Mouse (Mus musculus) kidney, embryonic 16.5 days (tissue): Measurements from ENCODE around the gene Olfr1484. TPM values are rescaled to one million over a fixed set of nuclear protein-coding genes. Genes with fewer than 3 reads are reported as not detected.
"Not testable (repeated sequence)": the region's sequence is repeated elsewhere in the genome, so short reads cannot be mapped to it uniquely, and the experiment has no call there.

Experiments
- ATAC-seq: fragments of 200-750 bp; cut with Nextera tagmentation; 2 replicates; pipeline ENCODE4 v1.8.0; 2017; ENCODE audit warnings: moderate TSS enrichment; ENCODE audit not compliant: low FRiP score, low TSS enrichment
- H3K27ac ChIP-seq: fragments of 300-500 bp; sonication (generic); 2 replicates; pipeline ENCODE4 v1.5.1; 2014; ENCODE audit warnings: low read length
- H3K27me3 ChIP-seq: fragments of 300-500 bp; sonication (generic); 2 replicates; pipeline ENCODE4 v1.6.1; 2014; ENCODE audit warnings: low read length, control low read depth, mixed read lengths; ENCODE audit not compliant: insufficient read depth
- H3K36me3 ChIP-seq: fragments of 300-500 bp; sonication (generic); 2 replicates; pipeline ENCODE4 v1.6.1; 2014; ENCODE audit warnings: low read length, control low read depth, mixed read lengths; ENCODE audit not compliant: insufficient read depth
- H3K4me1 ChIP-seq: fragments of 300-500 bp; sonication (generic); 2 replicates; pipeline ENCODE4 v1.6.1; 2014; ENCODE audit warnings: low read length, control low read depth, mixed read lengths; ENCODE audit not compliant: insufficient read depth
- H3K4me2 ChIP-seq: fragments of 300-500 bp; sonication (generic); replicated peaks from 2 replicates; pipeline ENCODE4 v1.6.1; 2014; ENCODE audit warnings: low read depth, low read length
- H3K4me3 ChIP-seq: fragments of 300-500 bp; sonication (generic); 2 replicates; pipeline ENCODE4 v1.5.1; 2014; ENCODE audit warnings: mild to moderate bottlenecking, low read length
- H3K9ac ChIP-seq: fragments of 300-500 bp; sonication (generic); replicated peaks from 2 replicates; pipeline ENCODE4 v1.6.1; 2014; ENCODE audit warnings: low read length
- H3K9me3 ChIP-seq: fragments of 300-500 bp; sonication (generic); 2 replicates; pipeline ENCODE4 v1.6.1; 2016; ENCODE audit warnings: low read length, control low read depth
- WGBS: fragments of 180-500 bp; shearing (Covaris S2); extraction: QIAGEN DNeasy Blood & Tissue Kit; methylation state at CpG from one replicate; pipeline ENCODE4 v1.1.7; 2014; 5-methylcytosine and 5-hydroxymethylcytosine counted together
- microRNA-seq: library from miRNA; unstranded; fragments of <30 nt; microRNA quantifications from one replicate; pipeline ENCODE4, GENCODE M21; 2016
- polyA plus RNA-seq: library from polyadenylated mRNA; unstranded; fragments of >200 nt; fragmentation: Nextera tagmentation; extraction: Ambion mirVana; gene quantifications from 2 replicates; pipeline ENCODE4 v1.2.1, GENCODE M21; 2015

Olfr1484 gene
- polyA plus RNA-seq = not detected in 2 replicates

DNA sequence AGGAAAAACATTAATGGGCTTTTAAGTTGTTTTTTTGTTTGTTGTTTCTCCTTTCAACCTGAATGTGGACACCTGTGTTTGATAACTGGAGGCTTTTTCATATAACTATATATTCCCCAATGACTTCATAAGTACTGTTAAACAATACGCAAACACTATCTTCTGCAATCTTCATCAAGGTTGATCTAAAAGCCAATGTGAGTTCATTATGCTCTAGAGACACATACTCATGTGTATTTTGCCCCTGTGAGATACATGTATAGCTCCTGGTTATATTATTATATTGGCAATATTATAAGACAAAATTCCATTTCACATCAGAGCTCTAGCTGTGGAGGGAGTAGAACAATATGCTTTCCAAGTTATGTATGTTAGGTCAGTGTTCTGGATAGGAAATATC lies at the start of gene Olfr1484:
Olfr1484 (plus strand) TSS at position 301 of the 400 bp plus-strand sequence.
- Histone ChIP-seq H3K27me3 (no peaks in the 10 kb centered on the region), H3K4me3 (no peak within 1 kb of the TSS), H3K4me2 (no peak within 1 kb of the TSS), H3K4me1 (no peaks in the 10 kb centered on the region), H3K9me3 (no peaks in the 10 kb centered on the region), H3K27ac (no peak within 1 kb of the TSS), H3K9ac (no peak within 1 kb of the TSS), H3K36me3 (no peaks in the 10 kb centered on the region)
- 76% methylated on average over 1 of the region's 1 CpGs for WGBS
- no peak for ATAC-seq

DNA sequence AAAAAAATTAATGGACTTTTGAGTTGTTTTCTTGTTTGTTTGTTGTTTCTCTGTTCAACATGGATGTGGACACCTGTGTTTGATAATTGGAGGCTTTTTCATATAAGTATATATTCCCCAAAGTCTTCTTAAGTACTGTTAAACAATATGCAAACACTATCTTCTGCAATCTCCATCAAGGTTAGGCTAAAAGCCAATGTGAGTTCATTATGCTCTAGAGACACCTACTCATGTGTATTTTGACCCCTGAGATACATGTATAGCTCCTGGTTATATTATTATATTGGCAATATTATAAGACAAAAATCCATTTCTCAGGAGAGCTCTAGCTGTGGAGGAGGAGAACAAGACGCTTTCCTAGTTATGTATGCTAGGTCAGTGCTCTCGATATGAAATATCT lies 33.8 kb downstream of the Olfr1484 start, which contains the start of gene Olfr1487:
Olfr1487 (plus strand) TSS at position 301 of the 400 bp plus-strand sequence.
- 82% methylated on average over 2 of the region's 2 CpGs for WGBS
- H3K27ac ChIP-seq, H3K4me3 ChIP-seq, H3K4me1 ChIP-seq, H3K9me3 ChIP-seq, H3K27me3 ChIP-seq, H3K36me3 ChIP-seq, ATAC-seq, H3K9ac ChIP-seq, H3K4me2 ChIP-seq: not testable (repeated sequence)

DNA sequence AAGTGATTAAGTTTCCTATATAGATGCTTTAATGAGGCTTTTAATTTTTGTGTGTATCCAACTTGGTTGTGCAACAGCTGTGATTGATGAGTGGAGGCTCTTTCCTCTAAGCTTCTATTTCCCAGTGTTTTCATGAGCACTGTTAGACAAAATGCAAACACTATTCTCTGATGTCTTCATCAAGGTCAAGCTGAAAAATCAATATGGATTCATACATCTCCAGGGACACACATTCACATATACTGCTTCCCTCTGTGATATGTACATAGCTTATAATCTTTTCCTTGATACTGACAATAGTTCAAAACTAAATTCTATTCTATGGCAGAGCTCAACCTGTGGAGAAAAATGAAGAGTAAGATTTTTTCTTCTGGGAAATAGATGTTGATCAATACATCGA lies 48.0 kb downstream of the Olfr1484 start, which contains the start of gene Olfr1489:
Olfr1489 (plus strand) TSS at position 301 of the 400 bp plus-strand sequence.
- Histone ChIP-seq H3K4me1 (no peaks in the 10 kb centered on the region), H3K9ac (no peak within 1 kb of the TSS), H3K27ac (no peak within 1 kb of the TSS), H3K27me3 (no peaks in the 10 kb centered on the region), H3K4me2 (no peak within 1 kb of the TSS), H3K9me3 (no peaks in the 10 kb centered on the region), H3K4me3 (no peak within 1 kb of the TSS), H3K36me3 (no peaks in the 10 kb centered on the region)
- WGBS = 88% methylated on average over 1 of the region's 1 CpGs
- no peak for ATAC-seq

Small RNA genes lying within 50 kb of the gene (microRNA-seq; reads per million reads assigned to microRNA genes)
- not detected for gene Gm22323
- gene Gm23931 = not detected

Other genes starting within 250 kb of the Olfr1484 start
- gene Olfr1466, start 244.6 kb upstream of the Olfr1484 start, polyA plus RNA-seq = not detected in 2 replicates
- gene Olfr1467, start 221.3 kb upstream of the Olfr1484 start, polyA plus RNA-seq = not detected in 2 replicates
- not detected in 2 replicates for gene Olfr1469, start 175.7 kb upstream of the Olfr1484 start, polyA plus RNA-seq
- not detected in 2 replicates for gene Olfr1471, start 140.1 kb upstream of the Olfr1484 start, polyA plus RNA-seq
- gene Olfr1472, start 127.4 kb upstream of the Olfr1484 start, polyA plus RNA-seq = not detected in 2 replicates
- not detected in 2 replicates for gene Olfr1474, start 113.9 kb upstream of the Olfr1484 start, polyA plus RNA-seq
- not detected in 2 replicates for gene Olfr1475, start 103.3 kb upstream of the Olfr1484 start, polyA plus RNA-seq
- gene Olfr1477, start 83.0 kb upstream of the Olfr1484 start, polyA plus RNA-seq = not detected in 2 replicates
- gene Olfr1480, start 55.6 kb upstream of the Olfr1484 start, polyA plus RNA-seq = not detected in 2 replicates
- gene Olfr1487, start 33.9 kb downstream of the Olfr1484 start, polyA plus RNA-seq = not detected in 2 replicates
- gene Olfr1489, start 48.1 kb downstream of the Olfr1484 start, polyA plus RNA-seq = not detected in 2 replicates
- gene Olfr1490, start 67.6 kb downstream of the Olfr1484 start, polyA plus RNA-seq = not detected in 2 replicates
- not detected in 2 replicates for gene Olfr1491, start 113.8 kb downstream of the Olfr1484 start, polyA plus RNA-seq
- not detected in 2 replicates for gene Olfr1493-ps1, start 139.8 kb downstream of the Olfr1484 start, polyA plus RNA-seq
- gene Olfr1494, start 156.2 kb downstream of the Olfr1484 start, polyA plus RNA-seq = not detected in 2 replicates
- not detected in 2 replicates for gene Olfr1495, start 181.1 kb downstream of the Olfr1484 start, polyA plus RNA-seq
- gene Olfr1496, start 194.4 kb downstream of the Olfr1484 start, polyA plus RNA-seq = not detected in 2 replicates
- gene Olfr1497, start 214.7 kb downstream of the Olfr1484 start, polyA plus RNA-seq = not detected in 2 replicates
- not detected in 2 replicates for gene Olfr1499, start 235.9 kb downstream of the Olfr1484 start, polyA plus RNA-seq
- not detected in 2 replicates for gene Olfr1500, start 247.0 kb downstream of the Olfr1484 start, polyA plus RNA-seq